Mouse (Mus musculus) C2C12 (cell line): ENCODE data around the gene Cacna1c. TPM values are rescaled to one million over a fixed set of nuclear protein-coding genes. Genes with fewer than 3 reads are reported as not detected.

ENCODE experiments used
- H3K27me3 ChIP-seq: one replicate; pipeline ENCODE4 v1.6.1; 2011; ENCODE audit not compliant: control insufficient read depth, insufficient read depth, insufficient read length
- H3K36me3 ChIP-seq: one replicate; pipeline ENCODE4 v1.6.1; 2011; ENCODE audit not compliant: control insufficient read depth, insufficient read depth
- H3K4me3 ChIP-seq: one replicate; pipeline ENCODE4 v1.5.1; 2011; ENCODE audit warnings: mild to moderate bottlenecking, control low read depth; ENCODE audit not compliant: poor library complexity, insufficient read depth, severe bottlenecking
- H3K79me2 ChIP-seq: one replicate; pipeline ENCODE4 v1.6.1; 2011; ENCODE audit not compliant: control insufficient read depth, insufficient read depth
- H3K79me3 ChIP-seq: one replicate; pipeline ENCODE4 v1.6.1; 2011; ENCODE audit warnings: low read depth, control low read depth
- H3ac ChIP-seq: one replicate; pipeline ENCODE3; 2011; ENCODE audit warnings: low read depth; ENCODE audit not compliant: control insufficient read depth, insufficient read length
- CEBPB ChIP-seq: IDR thresholded peaks from one replicate; pipeline ENCODE4 v1.6.1; 2011; ENCODE audit warnings: low read depth, mild to moderate bottlenecking, control low read depth, moderate library complexity
- CTCF ChIP-seq: IDR thresholded peaks from one replicate; pipeline ENCODE4 v1.5.1; 2011; ENCODE audit not compliant: control insufficient read depth, insufficient read depth, insufficient read length
- FOSL1 ChIP-seq: IDR thresholded peaks from one replicate; pipeline ENCODE4 v1.8.0; 2011; ENCODE audit warnings: mild to moderate bottlenecking, low read length; ENCODE audit not compliant: poor library complexity, insufficient read depth, severe bottlenecking
- MAX ChIP-seq: IDR thresholded peaks from one replicate; pipeline ENCODE4 v1.6.1; 2011; ENCODE audit warnings: mild to moderate bottlenecking, control low read depth
- MYOD1 ChIP-seq: IDR thresholded peaks from one replicate; pipeline ENCODE4 v1.6.1; 2011; ENCODE audit warnings: low read depth; ENCODE audit not compliant: control insufficient read depth, insufficient read length
- MYOG ChIP-seq: IDR thresholded peaks from one replicate; pipeline ENCODE4 v1.6.1; 2011; ENCODE audit not compliant: control insufficient read depth, insufficient read length; ENCODE audit errors: extremely low read depth
- USF1 ChIP-seq: IDR thresholded peaks from one replicate; pipeline ENCODE4 v1.6.1; 2011; ENCODE audit warnings: low read depth, mild to moderate bottlenecking, control low read depth, moderate library complexity
- polyA plus RNA-seq: library from polyadenylated mRNA; unstranded; fragments of >200 nt; fragmentation: generic; extraction: Trizol; gene quantifications from one replicate; pipeline ENCODE4 v1.2.1, GENCODE M21; 2012; ENCODE audit warnings: missing spikeins

Gene Cacna1c
- polyA plus RNA-seq, 1 experiment: not detected

DNA sequence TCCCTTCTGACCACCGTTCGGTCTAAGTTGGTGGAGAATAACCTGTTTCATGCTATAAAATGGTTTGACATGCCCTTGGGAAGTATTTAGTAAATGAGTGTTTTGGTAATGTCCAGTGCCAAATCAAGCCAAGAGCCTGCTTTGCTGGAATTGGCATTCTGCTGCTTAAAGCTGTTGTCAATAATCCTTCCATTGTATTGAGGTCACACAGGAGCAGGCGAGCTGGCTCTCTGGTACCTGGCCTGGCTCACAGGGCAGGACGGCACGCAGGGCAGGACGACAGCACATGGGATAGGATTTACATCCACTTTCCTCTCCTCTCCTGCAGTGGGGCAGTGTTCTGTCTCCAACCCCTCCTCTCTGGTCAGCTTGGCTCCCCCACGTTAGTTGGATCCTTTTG lies 156.4 kb downstream of the Cacna1c start:
- Histone ChIP-seq H3K4me3 (no peak overlapping the region), H3K36me3 (no peaks in the 10 kb centered on the region), H3K79me3 (no peaks in the 10 kb centered on the region), H3K27me3 (peaks cover 6% of the 10 kb centered on the region), H3ac (no peak overlapping the region), H3K79me2 (no peaks in the 10 kb centered on the region)
- TF ChIP-seq MAX (no peak), FOSL1 (no peak), CEBPB (no peak), CTCF (no peak), USF1 (no peak), MYOG (no peak), MYOD1 (no peak)

DNA sequence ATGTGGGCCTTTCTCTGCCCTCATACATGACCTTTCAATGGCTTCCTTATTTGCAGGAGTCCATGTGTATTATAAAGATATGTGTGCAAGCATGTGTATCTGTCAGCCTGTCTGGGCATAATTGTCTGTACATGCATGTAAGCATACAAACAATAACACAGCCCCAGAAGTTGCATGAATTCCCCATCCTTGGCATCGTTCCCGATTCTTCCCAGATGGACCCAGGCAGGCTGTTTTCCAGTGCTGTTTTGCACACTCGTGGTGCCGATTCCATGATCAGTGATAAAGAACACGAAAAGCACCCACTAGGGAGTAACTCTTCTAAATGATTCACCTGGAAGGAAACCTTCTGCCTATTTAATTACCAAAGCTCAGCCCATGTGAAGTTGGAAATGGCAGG lies 156.9 kb downstream of the Cacna1c start:
- H3ac ChIP-seq: no peak overlapping the region
- no peaks in the 10 kb centered on the region for H3K79me3 ChIP-seq
- no peaks in the 10 kb centered on the region for H3K79me2 ChIP-seq
- H3K4me3 ChIP-seq: no peak overlapping the region
- peaks cover 6% of the 10 kb centered on the region for H3K27me3 ChIP-seq
- H3K36me3 ChIP-seq: no peaks in the 10 kb centered on the region
- TF ChIP-seq MYOD1: no peak
- TF ChIP-seq FOSL1: no peak
- no peak for TF ChIP-seq MAX
- no peak for TF ChIP-seq MYOG
- TF ChIP-seq CEBPB: no peak

DNA sequence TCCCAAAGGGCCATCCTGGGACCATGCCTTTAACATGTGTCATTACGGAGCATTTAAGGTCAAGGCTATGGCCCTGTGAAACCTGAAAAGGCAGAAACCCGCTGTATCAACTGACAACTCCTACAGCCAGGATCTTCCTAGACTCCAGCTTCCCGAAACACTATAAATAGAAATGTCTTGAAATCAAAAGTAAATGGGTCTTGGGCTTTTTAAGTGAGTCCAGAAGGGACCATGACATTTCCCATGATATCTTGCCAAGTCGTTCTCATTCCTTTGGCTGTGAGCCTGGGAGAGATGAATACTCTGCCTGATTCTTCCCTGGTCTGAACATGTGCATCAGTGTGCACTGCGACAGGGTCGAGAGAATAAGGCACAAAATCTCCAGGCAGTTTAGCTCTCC lies 158.4 kb downstream of the Cacna1c start:
- Histone ChIP-seq H3ac (no peak overlapping the region), H3K79me3 (no peaks in the 10 kb centered on the region), H3K27me3 (peaks cover 6% of the 10 kb centered on the region), H3K36me3 (no peaks in the 10 kb centered on the region), H3K4me3 (no peak overlapping the region), H3K79me2 (no peaks in the 10 kb centered on the region)
- TF ChIP-seq CTCF: no peak

DNA sequence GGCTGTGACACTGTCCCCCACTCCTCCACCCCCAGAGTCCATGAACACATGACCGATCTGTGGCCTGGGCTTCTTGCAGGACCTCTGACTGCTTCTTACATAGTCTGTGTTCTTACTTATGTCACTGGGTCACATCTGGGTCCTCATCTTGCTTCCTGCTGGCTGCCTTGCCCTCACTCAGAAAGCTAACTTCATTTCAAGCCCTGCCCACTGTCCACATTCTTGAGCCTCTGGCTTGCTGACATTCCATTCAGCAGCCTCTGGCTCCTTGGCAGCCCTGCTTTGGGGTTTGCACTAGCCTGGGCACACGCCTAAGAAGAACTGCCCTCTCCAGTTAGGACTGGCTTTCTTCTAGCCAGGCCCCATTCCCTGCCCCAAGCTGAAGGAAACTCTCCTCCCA lies 159.2 kb downstream of the Cacna1c start:
- no peak for TF ChIP-seq FOSL1
- TF ChIP-seq MYOD1: no peak
- TF ChIP-seq MYOG: no peak
- no peak for TF ChIP-seq USF1
- no peak for TF ChIP-seq CEBPB
- TF ChIP-seq CTCF: no peak
- TF ChIP-seq MAX: no peak
- no peaks in the 10 kb centered on the region for H3K79me3 ChIP-seq
- no peak overlapping the region for H3ac ChIP-seq
- H3K27me3 ChIP-seq: peaks cover 6% of the 10 kb centered on the region
- H3K36me3 ChIP-seq: no peaks in the 10 kb centered on the region
- no peak overlapping the region for H3K4me3 ChIP-seq
- H3K79me2 ChIP-seq: no peaks in the 10 kb centered on the region

DNA sequence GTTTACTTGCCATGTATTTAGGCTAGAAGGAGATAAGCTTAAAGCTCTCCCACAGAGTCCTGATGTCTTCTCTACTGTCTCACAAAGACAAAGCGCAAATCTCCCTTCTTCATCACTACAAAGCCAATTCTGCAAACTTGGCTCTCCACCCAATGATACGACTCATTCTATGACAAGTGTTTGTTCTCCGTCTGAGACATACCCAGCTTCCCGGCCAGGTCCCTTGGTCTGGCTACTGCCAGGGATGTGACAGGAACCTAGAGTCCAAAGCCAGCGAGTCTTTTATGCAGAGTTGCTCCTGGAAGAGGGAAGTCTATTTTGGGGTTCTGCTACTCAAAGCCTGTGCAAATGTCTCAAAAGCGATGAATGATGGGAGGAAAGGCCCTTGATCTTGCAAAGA lies 160.9 kb downstream of the Cacna1c start:
- peaks cover 5% of the 10 kb centered on the region for H3K27me3 ChIP-seq
- no peak overlapping the region for H3K4me3 ChIP-seq

DNA sequence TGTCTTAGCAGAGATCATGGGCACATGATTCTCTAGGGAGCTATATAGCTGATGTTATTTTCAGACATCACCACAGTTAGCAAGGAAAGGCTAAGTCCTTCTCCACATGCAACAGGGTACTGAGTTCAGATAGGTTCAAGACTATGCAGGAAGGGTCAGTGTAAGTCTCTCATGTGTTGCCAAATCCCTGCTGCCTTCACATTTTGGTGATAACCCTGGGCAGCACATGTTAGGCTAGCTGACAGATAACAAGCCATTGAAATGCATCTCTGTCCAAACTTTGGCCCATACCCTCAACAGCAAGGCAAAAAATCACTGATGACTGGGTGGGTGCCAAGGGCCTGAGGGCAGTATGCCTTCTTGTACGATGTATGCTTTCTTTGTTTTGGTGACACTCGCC lies 161.3 kb downstream of the Cacna1c start:
- peaks cover 1% of the 10 kb centered on the region for H3K27me3 ChIP-seq
- H3ac ChIP-seq: no peak overlapping the region
- H3K36me3 ChIP-seq: no peaks in the 10 kb centered on the region
- H3K79me2 ChIP-seq: no peaks in the 10 kb centered on the region
- H3K79me3 ChIP-seq: no peaks in the 10 kb centered on the region
- TF ChIP-seq CTCF: no peak
- no peak overlapping the region for H3K4me3 ChIP-seq

More for the DNA sequence above, 160.9 kb downstream of the Cacna1c start:
- Histone ChIP-seq H3K79me2 (no peaks in the 10 kb centered on the region), H3K36me3 (no peaks in the 10 kb centered on the region), H3K79me3 (no peaks in the 10 kb centered on the region), H3ac (no peak overlapping the region)
- TF ChIP-seq FOSL1 (no peak), CTCF (no peak), MYOD1 (no peak), USF1 (no peak), CEBPB (no peak), MAX (no peak), MYOG (no peak)

DNA sequence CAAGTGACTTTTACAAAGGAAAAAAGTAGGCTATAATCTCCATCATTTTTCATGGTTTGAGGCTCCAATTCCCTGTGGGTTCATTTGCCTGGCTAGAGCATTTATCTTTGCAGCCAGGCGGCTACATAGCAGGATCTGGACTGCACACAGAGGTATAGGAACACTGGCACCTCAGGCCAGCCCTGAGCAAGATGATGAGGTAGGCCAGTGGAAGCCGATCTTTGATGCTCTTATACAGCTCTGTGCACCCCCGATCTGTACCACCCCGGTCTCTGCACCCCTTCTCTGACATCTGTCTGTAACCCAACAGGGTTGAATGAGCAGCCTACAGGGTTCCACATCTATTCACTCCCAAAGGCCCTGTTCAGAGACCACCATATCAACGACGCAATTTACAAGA lies 168.3 kb downstream of the Cacna1c start:
- Histone ChIP-seq H3K36me3 (no peaks in the 10 kb centered on the region), H3K4me3 (no peak overlapping the region), H3K79me2 (no peaks in the 10 kb centered on the region), H3K27me3 (peaks cover 7% of the 10 kb centered on the region), H3ac (no peak overlapping the region), H3K79me3 (no peaks in the 10 kb centered on the region)
- TF ChIP-seq CTCF (no peak), FOSL1 (no peak), MAX (no peak), MYOG (no peak), CEBPB (no peak), MYOD1 (no peak), USF1 (no peak)
